Mouse (Mus musculus) CH12.LX (cell line): ENCODE measurements around the gene Ppp4r4. TPM values are rescaled to one million over a fixed set of nuclear protein-coding genes. Genes with fewer than 3 reads are reported as not detected.
"Not testable (repeated sequence)": the region's sequence is repeated elsewhere in the genome, so short reads cannot be mapped to it uniquely, and the experiment has no call there.

Source experiments
- DNase-seq: peaks from one replicate; pipeline ENCODE4 v3.0.0-alpha.2; 2013; ENCODE audit errors: extremely low read depth
- H3K27ac ChIP-seq: 2 replicates; pipeline ENCODE4 v1.5.1; 2012; ENCODE audit warnings: low read depth, mild to moderate bottlenecking, control low read depth, moderate library complexity; ENCODE audit not compliant: insufficient read depth
- H3K27me3 ChIP-seq: replicated peaks from 2 replicates; pipeline ENCODE3; 2012; ENCODE audit warnings: inconsistent platforms
- H3K36me3 ChIP-seq, 2 experiments: replicated peaks in 1 of 2; 2 replicates each; pipeline versions ENCODE3 to v1.6.1; 2012; ENCODE audit warnings: inconsistent platforms in 1 of 2, low read length in 1 of 2, mild to moderate bottlenecking in 1 of 2, mixed read lengths in 1 of 2, moderate library complexity in 1 of 2; ENCODE audit not compliant: control insufficient read depth in 1 of 2, insufficient read depth in 1 of 2
- H3K4me1 ChIP-seq, 2 experiments: 2 replicates each; pipeline ENCODE4 v1.6.1; 2012; ENCODE audit warnings: inconsistent platforms in 1 of 2, moderate library complexity in 1 of 2; ENCODE audit not compliant: insufficient read depth in 2 of 2, control insufficient read depth in 1 of 2
- H3K4me2 ChIP-seq: 2 replicates; pipeline ENCODE4 v1.6.1; 2012; ENCODE audit warnings: low read depth, mild to moderate bottlenecking, control low read depth; ENCODE audit not compliant: poor library complexity, insufficient read depth, severe bottlenecking
- H3K4me3 ChIP-seq, 3 experiments: fragments of 150-350 bp in 1 of 3; sonication (generic) in 1 of 3; replicated peaks in 1 of 3; 2 replicates each; pipeline versions ENCODE3 to v1.5.1; 2011 to 2012; ENCODE audit warnings: low read depth in 2 of 3, low read length in 2 of 3, mild to moderate bottlenecking in 2 of 3, moderate library complexity in 2 of 3, control low read depth in 1 of 3, improper control_type of control experiment in 1 of 3, inconsistent platforms in 1 of 3, mixed read lengths in 1 of 3; ENCODE audit not compliant: poor library complexity in 1 of 3
- H3K79me2 ChIP-seq: replicated peaks from 2 replicates; pipeline ENCODE4 v1.6.1; 2012; ENCODE audit warnings: mild to moderate bottlenecking, moderate library complexity; ENCODE audit not compliant: control insufficient read depth, poor library complexity, insufficient read depth, severe bottlenecking; ENCODE audit errors: extremely low read depth
- H3K9ac ChIP-seq: 2 replicates; pipeline ENCODE4 v1.6.1; 2012; ENCODE audit warnings: low read depth, mild to moderate bottlenecking, control low read depth, moderate library complexity; ENCODE audit not compliant: insufficient read depth
- H3K9me3 ChIP-seq: replicated peaks from 2 replicates; pipeline ENCODE3; 2012; ENCODE audit warnings: low read length, inconsistent platforms, mixed read lengths
- BHLHE40 ChIP-seq: IDR thresholded peaks from 2 replicates; pipeline ENCODE4 v1.6.1; 2011; ENCODE audit warnings: mild to moderate bottlenecking, low read depth, low read length, improper control_type of control experiment
- CTCF ChIP-seq, 2 experiments: IDR thresholded peaks in 1 of 2; conservative IDR thresholded peaks in 1 of 2; 2 replicates each; pipeline ENCODE4 v1.5.1; 2011 to 2012; ENCODE audit warnings: low read depth in 2 of 2, low read length in 2 of 2, improper control_type of control experiment in 1 of 2, inconsistent platforms in 1 of 2, mild to moderate bottlenecking in 1 of 2, moderate library complexity in 1 of 2
- E2F4 ChIP-seq: IDR thresholded peaks from 2 replicates; pipeline ENCODE4 v1.6.1; 2011; ENCODE audit warnings: low read depth, low read length, improper control_type of control experiment; ENCODE audit not compliant: insufficient replicate concordance
- ELF1 ChIP-seq: IDR thresholded peaks from 2 replicates; pipeline ENCODE4 v1.6.1; 2014; ENCODE audit warnings: low read depth, mild to moderate bottlenecking, inconsistent platforms, low read length, improper control_type of control experiment
- EP300 ChIP-seq: IDR thresholded peaks from 2 replicates; pipeline ENCODE4 v1.6.1; 2011; ENCODE audit warnings: low read length, improper control_type of control experiment
- GABPA ChIP-seq: IDR thresholded peaks from 2 replicates; pipeline ENCODE4 v1.6.1; 2012; ENCODE audit warnings: low read depth, low read length, improper control_type of control experiment, inconsistent platforms; ENCODE audit not compliant: insufficient replicate concordance
- JUND ChIP-seq: conservative IDR thresholded peaks from 2 replicates; pipeline ENCODE4 v1.6.1; 2011; ENCODE audit warnings: low read depth, low read length, improper control_type of control experiment
- KAT2A ChIP-seq: IDR thresholded peaks from 2 replicates; pipeline ENCODE4 v1.6.1; 2012; ENCODE audit warnings: low read length, improper control_type of control experiment, inconsistent platforms; ENCODE audit not compliant: insufficient replicate concordance
- MAFK ChIP-seq: IDR thresholded peaks from 2 replicates; pipeline ENCODE4 v1.6.1; 2011; ENCODE audit warnings: low read length, improper control_type of control experiment; ENCODE audit not compliant: insufficient replicate concordance
- MEF2A ChIP-seq: IDR thresholded peaks from 2 replicates; pipeline ENCODE4 v1.6.1; 2014; ENCODE audit warnings: low read depth, mild to moderate bottlenecking, inconsistent platforms, low read length, improper control_type of control experiment, borderline replicate concordance
- NELFE ChIP-seq: IDR thresholded peaks from 2 replicates; pipeline ENCODE4 v1.6.1; 2011; ENCODE audit warnings: low read depth, low read length, improper control_type of control experiment
- PAX5 ChIP-seq: IDR thresholded peaks from 2 replicates; pipeline ENCODE4 v1.6.1; 2012; ENCODE audit warnings: low read length, inconsistent platforms, mixed read lengths
- POLR2AphosphoS2 ChIP-seq: IDR thresholded peaks from 2 replicates; pipeline ENCODE4 v1.6.1; 2011; ENCODE audit warnings: low read depth, low read length, improper control_type of control experiment
- RCOR1 ChIP-seq: conservative IDR thresholded peaks from 2 replicates; pipeline ENCODE4 v1.6.1; 2012; ENCODE audit warnings: low read depth, mild to moderate bottlenecking, inconsistent platforms, low read length, improper control_type of control experiment
- SMC3 ChIP-seq: IDR thresholded peaks from 2 replicates; pipeline ENCODE4 v1.6.1; 2011; ENCODE audit warnings: low read depth, low read length, improper control_type of control experiment
- TBP ChIP-seq: conservative IDR thresholded peaks from 2 replicates; pipeline ENCODE4 v1.6.1; 2011; ENCODE audit warnings: low read depth, low read length, improper control_type of control experiment
- USF2 ChIP-seq: conservative IDR thresholded peaks from 2 replicates; pipeline ENCODE4 v1.6.1; 2011; ENCODE audit warnings: low read depth, low read length, improper control_type of control experiment
- ZKSCAN1 ChIP-seq: IDR thresholded peaks from 2 replicates; pipeline ENCODE4 v1.6.1; 2012; ENCODE audit warnings: low read depth, inconsistent platforms, low read length, improper control_type of control experiment, borderline replicate concordance
- dilution Hi-C: fragments of 300-500 bp; cut with MboI; formaldehyde crosslinking; loops from 2 replicates; pipeline ENCODE4 v1.14.3; 2020; ENCODE audit warnings: low sequenced_read_pairs; ENCODE audit not compliant: extremely low pct_unique_long_range_greater_than_20kb, extremely low pct_ligation_motif_present
- in situ Hi-C: fragments of 300-500 bp; cut with MboI; formaldehyde crosslinking; loops from 3 replicates; pipeline ENCODE4 v1.14.3; 2019; ENCODE audit warnings: low sequenced_read_pairs, low pct_ligation_motif_present, low pct_unique_long_range_greater_than_20kb, mixed read lengths
- polyA plus RNA-seq: library from polyadenylated mRNA; unstranded; fragments of >175 nt; gene quantifications from 2 replicates; pipeline ENCODE4 v1.2.1, GENCODE M21; 2012; ENCODE audit warnings: low read depth; ENCODE audit not compliant: insufficient read length
- total RNA-seq, 2 experiments: library from RNA; depleted of rRNA; stranded (reverse); fragments of 300-350 nt in 1 of 2; fragments of >200 nt in 1 of 2; gene quantifications; 2 replicates each; pipeline ENCODE4 v1.2.3; 2012 to 2014

Ppp4r4 gene
- total and polyA plus RNA-seq, 3 experiments = 0.38 to 1.7 (median 0.68) TPM

GRCm38 (mm10) chr12:103569690-103570089, 37.6 kb downstream of the Ppp4r4 start:
- no peak for DNase-seq
- H3K79me2 ChIP-seq = no peaks in the 10 kb centered on the region
- in situ Hi-C loops = no loop called here

GRCm38 (mm10) chr12:103578148-103578547, 46.1 kb downstream of the Ppp4r4 start:
- H3K79me2 ChIP-seq, H3K4me1 ChIP-seq, H3K4me2 ChIP-seq, H3K27ac ChIP-seq, H3K27me3 ChIP-seq, H3K9ac ChIP-seq, DNase-seq, H3K9me3 ChIP-seq, dilution Hi-C loops, H3K4me3 ChIP-seq, in situ Hi-C loops, H3K36me3 ChIP-seq: not testable (repeated sequence)

More at GRCm38 (mm10) chr12:103569690-103570089, 37.6 kb downstream of the Ppp4r4 start:
- H3K4me1 ChIP-seq = no peaks in the 10 kb centered on the region
- dilution Hi-C loops = no loop called here
- no peak for TF ChIP-seq KAT2A
- TF ChIP-seq GABPA = no peak
- no peak for TF ChIP-seq POLR2AphosphoS2
- no peak for TF ChIP-seq CTCF (conservative IDR thresholded peaks at IDR 0.05 in 1 of 2, IDR thresholded peaks at IDR 0.05 in 1 of 2; ENCODE audit: low read depth in 2 of 2, low read length in 2 of 2)
- no peak for TF ChIP-seq NELFE
- no peak for TF ChIP-seq E2F4
- no peak for TF ChIP-seq ELF1
- no peak for TF ChIP-seq TBP
- no peak for TF ChIP-seq SMC3
- no peak for TF ChIP-seq USF2
- TF ChIP-seq JUND = no peak
- no peak for TF ChIP-seq RCOR1
- TF ChIP-seq EP300 = no peak
- no peak for TF ChIP-seq BHLHE40
- TF ChIP-seq ZKSCAN1 = no peak
- TF ChIP-seq PAX5 = no peak
- no peak for TF ChIP-seq MAFK
- TF ChIP-seq MEF2A = no peak
- TF ChIP-seq, all 38 proteins: peak for 0
- Histone ChIP-seq H3K36me3 (no peaks in the 10 kb centered on the region), H3K9ac (no peak overlapping the region), H3K27me3 (no peaks in the 10 kb centered on the region), H3K9me3 (no peaks in the 10 kb centered on the region), H3K4me3 (no peak overlapping the region), H3K27ac (no peak overlapping the region), H3K4me2 (no peak overlapping the region)
